Mouse (Mus musculus) neural tube, embryonic 10.5 days (tissue): ENCODE results near the gene Kyat1.
"Not testable (repeated sequence)": the region's sequence is repeated elsewhere in the genome, so short reads cannot be mapped to it uniquely, and the experiment has no call there.

ENCODE experiments used
- DNase-seq: peaks from one replicate; pipeline ENCODE4 v3.0.0-alpha.2; 2017; ENCODE audit warnings: low spot score; ENCODE audit errors: extremely low spot score

The Kyat1 gene

GRCm38 (mm10) chr2:30214745-30215144 lies 9.1 kb upstream of the Kyat1 start:
- DNase-seq: no peak

DNA sequence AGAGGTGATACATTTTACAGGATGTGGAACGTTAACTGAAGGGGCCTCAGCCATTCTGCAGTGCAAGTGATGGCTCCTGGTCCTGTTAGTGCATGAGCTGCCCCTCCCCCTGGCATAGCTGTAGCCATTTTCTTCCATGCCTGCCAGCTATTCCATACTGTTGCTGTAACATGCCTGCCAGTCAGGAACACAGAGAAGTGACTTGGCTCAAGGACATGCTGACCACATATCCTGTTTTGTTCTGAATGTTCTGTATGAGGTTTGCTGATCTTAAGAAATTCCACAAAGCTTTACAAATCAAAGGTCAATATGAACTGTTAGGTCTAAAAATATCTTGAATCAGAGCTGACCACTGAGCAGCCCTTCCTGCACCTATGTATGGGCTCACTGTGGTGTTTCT lies 7.3 kb upstream of the Kyat1 start:
- DNase-seq: no peak

DNA sequence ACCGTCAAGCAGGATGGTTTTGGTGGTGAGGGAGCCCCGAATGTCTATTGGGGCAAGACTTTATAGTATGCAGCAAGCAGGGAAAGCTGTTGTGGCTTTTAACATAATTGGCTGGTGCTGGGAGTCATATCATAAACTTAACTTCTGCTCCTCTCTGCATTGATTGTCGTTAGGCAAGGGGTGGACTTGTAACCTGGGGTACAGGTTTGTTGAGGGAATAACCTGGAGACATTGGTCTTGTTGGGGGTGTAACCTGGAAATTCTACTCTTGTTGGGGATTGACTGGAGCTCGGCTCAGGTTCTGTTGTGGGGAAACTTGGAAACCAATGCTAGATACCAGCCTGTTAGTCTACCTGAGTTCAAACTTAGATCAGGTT lies 6.5 kb upstream of the Kyat1 start:
- no peak for DNase-seq

GRCm38 (mm10) chr2:30211408-30212168 lies 5.9 kb upstream of the Kyat1 start:
- no peak for DNase-seq

GRCm38 (mm10) chr2:30207886-30208285 lies 2.2 kb upstream of the Kyat1 start:
- DNase-seq: no peak

- no peak for DNase-seq
Measured at GRCm38 (mm10) chr2:30207401-30207800, 1.8 kb upstream of the Kyat1 start.

DNA sequence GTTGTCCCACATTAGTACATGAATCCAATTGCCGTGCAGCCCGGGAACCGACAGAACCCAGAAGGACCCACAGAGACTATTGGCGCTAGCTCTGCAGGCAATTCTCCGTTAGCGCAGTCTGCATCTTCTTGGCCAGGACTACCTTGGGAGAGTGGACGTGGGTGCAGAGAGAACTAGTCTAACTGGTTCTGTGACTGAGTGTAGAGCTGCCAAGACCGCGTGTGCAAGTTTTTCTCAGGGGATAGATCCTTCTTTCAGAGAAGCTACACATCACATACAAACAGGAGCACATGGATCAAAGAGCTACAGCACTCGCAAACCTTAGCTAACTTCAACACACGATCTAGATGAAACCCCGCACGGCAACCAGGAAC lies 405 bp downstream of the Kyat1 start:
- DNase-seq: no peak

- DNase-seq: peak; percentile 23
Measured at GRCm38 (mm10) chr2:30203439-30203838, 2.2 kb downstream of the Kyat1 start.

DNA sequence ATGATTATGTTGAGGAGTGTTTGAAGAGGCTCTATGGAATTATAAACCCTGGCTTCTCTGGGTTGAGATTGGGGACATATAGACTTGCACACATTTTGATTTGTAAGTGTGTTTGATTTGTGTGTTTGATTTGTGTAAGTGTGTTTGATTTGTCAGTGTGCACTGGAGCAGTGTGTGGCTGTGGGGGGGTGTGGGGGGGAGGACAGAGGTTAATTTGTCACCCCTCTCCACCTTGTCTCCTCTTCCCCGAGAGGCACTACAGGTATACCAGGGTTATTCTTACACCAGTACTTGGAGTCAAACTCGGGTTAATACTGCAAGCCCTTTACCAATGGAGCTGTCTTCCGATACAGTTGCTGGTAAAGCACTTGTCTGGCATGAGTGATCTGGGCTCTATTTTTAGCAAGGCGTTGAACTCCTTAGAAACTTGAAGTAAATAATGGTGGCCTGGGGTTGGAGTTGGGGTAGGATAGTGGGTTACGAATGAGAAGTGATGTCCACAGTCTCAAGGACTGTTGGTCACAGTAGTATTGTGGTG lies 5.2 kb downstream of the Kyat1 start:
- no peak for DNase-seq

GRCm38 (mm10) chr2:30199984-30200383 lies 5.7 kb downstream of the Kyat1 start:
- no peak for DNase-seq

- no peak for DNase-seq
Measured at GRCm38 (mm10) chr2:30198021-30198420, 7.6 kb downstream of the Kyat1 start.

- no peak for DNase-seq
Measured at GRCm38 (mm10) chr2:30194656-30195055, 11.0 kb downstream of the Kyat1 start.

DNA sequence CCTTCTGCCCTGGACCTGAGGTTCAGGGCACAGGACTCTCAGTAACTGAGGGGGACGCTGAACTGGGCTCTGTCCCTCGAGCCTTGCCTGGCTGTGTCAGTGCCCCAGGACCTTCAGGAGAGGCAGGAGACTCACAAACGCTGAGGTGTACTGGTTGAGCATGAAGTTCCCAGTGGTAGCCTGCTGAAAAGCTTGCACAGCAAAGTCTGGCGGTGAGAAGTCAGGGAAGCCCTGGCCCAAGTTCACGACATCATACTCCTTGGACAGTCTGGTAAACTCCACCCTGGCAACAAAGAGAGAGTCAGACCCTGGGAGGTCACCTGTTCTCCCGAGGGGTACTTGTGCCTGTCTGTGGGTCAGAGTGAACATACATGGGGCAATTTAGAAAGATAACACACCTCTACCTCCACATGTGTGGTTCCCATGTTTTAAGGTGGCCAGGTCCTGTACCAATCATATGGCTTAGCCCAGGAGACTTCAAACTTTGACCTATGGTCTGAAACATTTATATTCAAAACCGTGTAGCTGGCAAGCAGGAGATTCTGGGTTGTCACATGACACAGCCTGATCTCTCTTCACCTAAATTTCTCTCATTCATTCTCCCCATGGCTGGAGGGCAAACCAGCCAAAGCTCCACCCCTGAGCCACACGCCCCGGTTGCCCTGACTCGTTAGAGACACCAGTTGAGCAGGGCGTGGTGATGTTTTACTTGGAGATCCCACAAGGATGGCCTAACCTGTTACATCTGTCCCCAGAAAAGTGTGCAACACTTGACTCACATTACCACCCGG lies 13.7 kb downstream of the Kyat1 start:
- DNase-seq: no peak

DNA sequence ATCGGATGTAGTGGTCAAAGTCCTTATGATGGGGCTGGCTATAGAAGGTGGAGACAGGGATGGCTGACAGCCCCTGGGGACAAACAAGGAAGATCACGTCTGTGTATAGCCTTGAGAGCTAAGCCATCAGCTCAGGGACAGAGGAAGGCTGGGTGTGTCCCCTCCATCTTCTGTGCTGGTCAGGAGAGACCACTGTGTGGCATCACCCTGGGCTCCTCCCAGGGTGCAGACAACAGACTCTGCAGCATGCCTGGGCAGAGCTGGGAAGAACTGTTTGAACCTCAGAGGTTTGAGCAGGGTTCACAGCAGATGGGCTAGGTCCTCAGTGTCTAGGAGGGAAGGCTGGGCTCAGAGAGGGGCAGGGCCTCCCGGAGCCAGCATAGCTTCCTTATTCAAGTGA lies 20.0 kb downstream of the Kyat1 start:
- DNase-seq: no peak

DNA sequence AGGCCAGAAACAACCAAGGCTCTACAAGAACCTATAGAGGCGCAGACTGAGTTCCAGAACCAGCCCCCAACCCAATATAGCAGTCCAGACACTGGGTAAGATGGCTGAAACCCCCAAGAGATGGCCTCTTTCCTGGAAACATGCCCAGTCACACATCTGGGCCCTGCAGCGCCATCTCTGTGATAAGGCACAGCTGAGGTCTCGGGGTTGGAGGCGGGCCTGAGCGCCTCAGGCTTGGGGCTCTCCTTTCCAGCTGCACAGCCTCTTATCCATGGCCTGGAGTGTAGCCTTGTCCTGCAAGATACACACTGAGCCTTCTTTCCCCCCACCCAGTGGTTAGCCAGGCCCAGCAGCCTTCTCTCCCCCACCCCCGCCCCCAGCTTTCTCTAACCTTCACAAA lies 20.4 kb downstream of the Kyat1 start:
- no peak for DNase-seq

DNA sequence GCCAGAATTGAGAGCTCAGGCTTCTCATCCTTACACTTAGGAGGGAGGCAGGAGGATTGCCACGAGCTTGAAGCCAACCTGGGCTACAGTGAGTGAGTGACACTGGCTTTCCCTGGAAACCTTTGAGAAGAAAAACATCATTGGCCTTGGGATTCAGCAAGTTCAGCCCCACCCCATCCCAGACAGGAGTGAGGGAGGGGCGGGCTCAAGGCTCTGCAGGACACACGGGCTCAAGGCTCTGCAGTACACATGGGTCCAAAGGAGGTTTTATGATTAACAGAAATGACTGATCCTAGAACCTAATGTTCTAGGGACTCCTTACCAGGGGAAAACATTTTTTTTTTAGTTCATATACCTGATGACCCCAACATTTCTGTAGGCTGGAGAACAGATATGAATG lies 21.9 kb downstream of the Kyat1 start:
- DNase-seq: no peak

DNA sequence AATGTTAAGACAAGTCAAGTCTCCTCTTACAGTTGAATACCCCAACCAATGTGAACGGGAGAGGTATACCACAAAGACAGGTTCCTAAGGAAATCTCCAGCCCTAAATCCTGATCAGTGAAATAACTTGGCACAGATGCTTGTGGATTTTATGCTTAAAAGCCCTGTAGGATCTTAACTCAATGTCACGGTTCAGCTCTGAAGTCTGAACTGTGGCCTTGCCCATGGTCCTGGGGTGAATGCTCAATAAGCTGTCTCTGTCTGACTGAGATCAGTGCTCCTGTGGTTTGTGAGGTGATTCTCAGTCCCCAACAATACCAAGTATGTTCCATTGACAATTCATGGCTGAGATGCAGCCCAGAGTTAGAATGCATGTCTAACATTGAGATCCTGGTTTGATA lies 23.2 kb downstream of the Kyat1 start:
- DNase-seq: no peak

- not testable (repeated sequence) for DNase-seq
Measured at GRCm38 (mm10) chr2:30178711-30179110, 26.9 kb downstream of the Kyat1 start.

DNA sequence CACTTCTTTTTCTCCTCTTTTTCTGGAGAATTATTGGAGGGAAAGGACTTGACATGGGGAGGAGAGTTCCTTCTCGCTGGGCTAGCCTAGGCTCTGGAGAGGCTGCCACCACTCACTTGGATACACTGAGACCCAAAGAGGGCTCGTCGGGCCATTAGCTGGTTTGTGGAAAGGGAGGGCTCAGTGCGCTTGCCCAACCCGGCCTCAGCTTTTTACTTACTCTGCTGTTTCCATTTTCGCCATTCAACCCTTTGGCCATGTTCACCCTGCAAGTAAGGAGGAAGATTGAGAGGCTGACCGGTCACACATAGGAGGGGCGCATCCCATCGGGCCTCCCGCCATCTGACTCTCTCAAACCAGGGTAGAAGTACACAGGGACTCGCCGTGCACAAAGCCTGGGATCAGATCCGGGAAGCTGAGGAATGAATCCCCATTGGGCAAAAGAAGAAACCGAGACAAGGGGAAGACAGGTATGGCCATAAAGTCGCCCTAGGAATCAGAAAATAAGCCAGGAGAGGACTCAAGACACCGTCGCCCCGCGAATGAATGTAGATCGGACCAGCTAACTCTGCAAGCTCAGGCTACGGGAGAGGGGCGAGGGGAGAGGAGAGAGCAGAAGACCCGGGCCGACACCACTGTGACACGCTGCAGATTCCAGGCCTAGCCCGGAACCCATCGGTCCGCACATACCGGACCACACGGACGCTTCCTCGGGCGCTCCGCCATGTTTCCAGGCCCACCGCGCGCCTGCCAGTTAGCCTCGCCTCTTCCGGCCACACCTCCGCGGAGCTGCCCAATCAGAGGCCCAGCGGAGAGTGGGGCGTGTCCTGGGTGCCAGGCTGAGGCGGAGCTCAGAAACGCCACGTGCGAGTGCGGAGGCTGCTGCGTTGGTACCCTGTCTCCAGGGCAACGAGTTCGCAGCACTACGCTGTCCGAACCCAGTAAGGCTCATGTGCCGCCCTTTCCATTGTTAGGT lies 27.7 kb downstream of the Kyat1 start, which contains the start of gene Spout1:
Spout1 (minus strand) TSS at position 760 of the 976 bp plus-strand sequence.
- DNase-seq: peak; percentile 96

- DNase-seq: no peak
Measured at GRCm38 (mm10) chr2:30176561-30176960, 29.1 kb downstream of the Kyat1 start.

DNA sequence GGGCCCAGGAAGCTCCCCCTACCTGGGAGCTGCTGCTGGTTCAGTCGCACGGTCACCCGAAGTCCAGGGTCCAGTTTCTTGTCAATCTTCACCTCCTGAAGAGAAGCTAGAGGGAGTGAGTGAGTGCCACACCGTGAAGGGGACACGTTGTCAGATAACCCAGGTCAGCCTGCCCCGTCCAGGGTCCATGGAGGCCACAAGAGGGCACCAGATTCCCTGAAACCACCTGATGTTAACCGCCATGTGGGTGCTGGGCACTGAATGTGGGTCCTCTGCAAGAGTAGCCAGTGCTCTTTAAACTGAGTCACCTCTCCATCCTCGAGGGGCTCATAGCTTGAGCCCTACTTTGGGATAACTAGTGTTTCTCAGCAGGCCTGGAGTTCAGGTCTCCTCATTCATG lies 29.8 kb downstream of the Kyat1 start:
- DNase-seq: no peak
